Mouse (Mus musculus): ENCODE results near the gene Mpv17l2.

DNA sequence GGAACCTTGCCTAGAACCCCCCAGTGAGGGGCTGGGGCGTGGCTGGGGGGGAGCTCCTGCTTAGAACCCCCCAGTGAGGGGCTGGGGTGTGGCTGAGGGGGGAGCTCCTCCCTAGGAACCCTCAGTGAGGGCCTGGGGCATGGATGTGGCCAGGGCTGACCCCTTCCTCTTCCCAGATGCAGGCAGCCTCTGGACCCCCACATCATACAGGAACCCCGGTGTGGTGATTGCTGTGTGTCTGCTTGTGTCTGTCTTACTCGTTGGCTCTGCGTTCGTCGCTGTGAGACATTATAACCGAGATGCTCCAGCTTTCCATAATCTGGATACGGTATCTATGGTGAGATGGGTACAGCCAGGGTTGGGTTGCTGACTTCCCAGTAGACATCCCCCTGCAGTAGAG, 39.1 kb downstream of the Mpv17l2 start:
- TF ChIP-seq CTCF (IDR thresholded peaks at IDR 0.05; ENCODE audit: control insufficient read depth, insufficient read depth, insufficient read length) (no peak), MAX (IDR thresholded peaks at IDR 0.05) (no peak), USF1 (IDR thresholded peaks at IDR 0.05; ENCODE audit: low read depth) (no peak)

All from C2C12 (cell line).